Mouse (Mus musculus): ENCODE measurements around the gene Dgkh.

GRCm38 (mm10) chr14:78530256-78530655 lies 202.3 kb downstream of the Dgkh start:
- TF ChIP-seq CTCF (IDR thresholded peaks at IDR 0.05; ENCODE audit: low read depth) (no peak), EP300 (IDR thresholded peaks at IDR 0.05; ENCODE audit: low read depth) (no peak)

Data from liver, postnatal 0 days (tissue).